ENCODE assay signal across 14 mouse cellular contexts in the genomic region with DNA sequence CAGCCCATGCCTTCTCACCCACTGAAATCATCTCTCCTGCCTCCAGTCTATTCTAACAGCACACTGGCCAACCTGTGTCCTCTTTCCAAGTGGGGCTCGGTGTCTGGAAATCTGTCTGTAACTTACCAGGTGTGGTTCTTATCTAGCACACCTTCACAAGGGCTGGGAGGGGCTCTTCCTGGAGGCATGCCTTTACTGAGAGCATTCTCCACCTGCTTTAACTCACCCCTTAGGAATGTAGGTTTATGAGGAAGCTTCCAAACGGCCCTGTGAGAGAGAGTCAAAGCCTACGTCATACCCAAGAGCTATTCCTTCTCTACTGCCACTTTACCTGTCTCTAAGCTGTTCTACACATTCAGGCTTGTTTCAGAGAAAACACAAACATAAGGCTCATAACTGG.
DNase-seq lines count a peak whose midpoint lies in the region; ATAC-seq and TF ChIP-seq lines count a peak whose summit lies in the region.
"Had no signal": no experiment of that assay in that cellular context is flagged by ENCODE, and none has a peak within 500 bp of the region (broad histone marks: within the 10 kb centered on the region; RNA-seq: fewer than 3 reads in every experiment).

No protein-coding gene starts in this region.

- no peak overlapping the region for H3K9ac ChIP-seq in forebrain, embryonic 16.5 days (replicated peaks; ENCODE audit: low read depth, low read length)
- H3K9ac ChIP-seq in forebrain, embryonic 12.5 days: no peak overlapping the region
- H3K9ac ChIP-seq in stomach, postnatal 0 days (ENCODE audit: low read length): no peak overlapping the region

- no peak for TF ChIP-seq EP300 in stomach, postnatal 0 days (optimal IDR thresholded peaks at IDR 0.05)

- peak overlapping the region; percentile 2; the same call in 1 of the 2 replicates for H3K4me2 ChIP-seq in forebrain, embryonic 16.5 days (ENCODE audit: low read length)
- no peak overlapping the region; the same call in 1 of the 2 replicates for H3K4me2 ChIP-seq in forebrain, embryonic 12.5 days
- H3K4me2 ChIP-seq in stomach, postnatal 0 days (replicated peaks; ENCODE audit: low read depth): no peak overlapping the region

- DNase-seq in urinary bladder, postnatal 14 days (ENCODE audit: low spot score): peak; percentile 25
- DNase-seq in urinary bladder, adult 18-20 months (ENCODE audit: low spot score in 2 of 2): no peak
- DNase-seq in lung, postnatal 4 days: peak; percentile 12 to 47
- DNase-seq in stomach, postnatal 0 days (ENCODE audit: low spot score): peak; percentile 52
- no peak for DNase-seq in spleen, adult 18-20 months
- DNase-seq in spleen, postnatal 10 days (ENCODE audit: low spot score in 2 of 2): no peak
- DNase-seq: B cell, adult 2 months; cerebellum, adult 2 months; kidney, adult 11 months; retina, postnatal 1 day; thymus, adult 18-20 months had no signal

- no peaks in the 10 kb centered on the region for H3K36me3 ChIP-seq in forebrain, embryonic 16.5 days (ENCODE audit: control insufficient read depth, insufficient read depth)
- H3K36me3 ChIP-seq in forebrain, embryonic 12.5 days (replicated peaks): no peaks in the 10 kb centered on the region
- H3K36me3 ChIP-seq in stomach, postnatal 0 days (ENCODE audit: control insufficient read depth, insufficient read depth, low read length): no peaks in the 10 kb centered on the region

- H3K4me3 ChIP-seq in forebrain, embryonic 16.5 days (replicated peaks; ENCODE audit: low read length): no peak overlapping the region
- H3K4me3 ChIP-seq in forebrain, embryonic 12.5 days (replicated peaks): no peak overlapping the region
- H3K4me3 ChIP-seq in stomach, postnatal 0 days (ENCODE audit: low read depth, low read length): no peak overlapping the region
- H3K4me3 ChIP-seq: myocyte had no signal

- H3K9me3 ChIP-seq in forebrain, embryonic 16.5 days (ENCODE audit: control insufficient read depth, low read length): no peaks in the 10 kb centered on the region
- no peaks in the 10 kb centered on the region for H3K9me3 ChIP-seq in forebrain, embryonic 12.5 days
- H3K9me3 ChIP-seq in stomach, postnatal 0 days (ENCODE audit: control insufficient read depth, low read length): no peaks in the 10 kb centered on the region

- H3K27me3 ChIP-seq in forebrain, embryonic 16.5 days (replicated peaks; ENCODE audit: control insufficient read depth, insufficient read depth, low read length): no peaks in the 10 kb centered on the region
- H3K27me3 ChIP-seq in forebrain, embryonic 12.5 days: peaks cover 79% of the 10 kb centered on the region
- no peaks in the 10 kb centered on the region for H3K27me3 ChIP-seq in stomach, postnatal 0 days (ENCODE audit: control insufficient read depth, insufficient read depth, low read length)

- H3K27ac ChIP-seq in forebrain, embryonic 16.5 days (ENCODE audit: low read length): no peak overlapping the region
- H3K27ac ChIP-seq in forebrain, embryonic 12.5 days: no peak overlapping the region
- no peak overlapping the region for H3K27ac ChIP-seq in stomach, postnatal 0 days (replicated peaks)

- ATAC-seq in forebrain, embryonic 16.5 days: no peak
- ATAC-seq in forebrain, embryonic 12.5 days (ENCODE audit: low FRiP score): no peak
- ATAC-seq in stomach, postnatal 0 days (ENCODE audit: low FRiP score, low TSS enrichment): peak; percentile 93

- WGBS in forebrain, embryonic 16.5 days: 90% methylated on average over 3 of the region's 3 CpGs
- 91% methylated on average over 3 of the region's 3 CpGs for WGBS in forebrain, embryonic 12.5 days
- WGBS in stomach, postnatal 0 days: 48% methylated on average over 3 of the region's 3 CpGs

- peaks cover 31% of the 10 kb centered on the region for H3K4me1 ChIP-seq in forebrain, embryonic 16.5 days (replicated peaks; ENCODE audit: control insufficient read depth, insufficient read depth, low read length)
- H3K4me1 ChIP-seq in forebrain, embryonic 12.5 days: peaks cover 40% of the 10 kb centered on the region
- no peaks in the 10 kb centered on the region for H3K4me1 ChIP-seq in stomach, postnatal 0 days (replicated peaks; ENCODE audit: control insufficient read depth, insufficient read depth)

- TF ChIP-seq CTCF in stomach, postnatal 0 days (IDR thresholded peaks at IDR 0.05; ENCODE audit: low read depth): no peak

Comparison
In these comparisons a context has a peak if more than half of its experiments do, and no peak if none do; other contexts are left out.
1. DNase-seq: peak in urinary bladder, postnatal 14 days (single experiment), lung, postnatal 4 days (2 of 2) and stomach, postnatal 0 days (single experiment); none in urinary bladder, adult 18-20 months (0 of 2), spleen, adult 18-20 months (0 of 2) and spleen, postnatal 10 days (0 of 2).